Mouse (Mus musculus): ENCODE results near the gene Sprr4. TPM values are rescaled to one million over a fixed set of nuclear protein-coding genes. Genes with fewer than 3 reads are reported as not detected.
"Not testable (repeated sequence)": the region's sequence is repeated elsewhere in the genome, so short reads cannot be mapped to it uniquely, and the experiment has no call there.

Sprr4 gene
- polyA plus RNA-seq, 1 experiment = not detected

DNA sequence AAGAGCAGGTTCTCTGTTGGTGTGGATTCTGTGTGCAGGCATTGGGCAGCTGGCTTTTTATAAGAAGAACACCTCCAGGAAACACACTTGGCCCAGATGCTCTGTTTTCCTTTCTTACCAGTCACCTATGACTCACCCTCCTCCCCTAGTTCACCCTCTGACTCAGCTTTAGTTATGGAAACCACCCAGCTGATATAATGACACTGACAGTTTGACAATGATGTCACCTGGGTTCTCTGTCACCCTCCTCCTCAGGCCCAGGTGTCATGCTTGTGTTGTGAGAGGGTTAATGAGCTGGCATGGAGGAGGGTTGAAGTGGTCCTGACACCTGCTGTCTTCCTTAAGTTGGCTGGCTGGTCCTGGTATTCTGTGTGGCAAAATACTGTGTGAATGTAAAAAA is 14.4 kb downstream of the Sprr4 start, which contains the start of gene Sprr1a:
Sprr1a (minus strand) TSS at position 33 of the 400 bp plus-strand sequence.
- DNase-seq = no peak

DNA sequence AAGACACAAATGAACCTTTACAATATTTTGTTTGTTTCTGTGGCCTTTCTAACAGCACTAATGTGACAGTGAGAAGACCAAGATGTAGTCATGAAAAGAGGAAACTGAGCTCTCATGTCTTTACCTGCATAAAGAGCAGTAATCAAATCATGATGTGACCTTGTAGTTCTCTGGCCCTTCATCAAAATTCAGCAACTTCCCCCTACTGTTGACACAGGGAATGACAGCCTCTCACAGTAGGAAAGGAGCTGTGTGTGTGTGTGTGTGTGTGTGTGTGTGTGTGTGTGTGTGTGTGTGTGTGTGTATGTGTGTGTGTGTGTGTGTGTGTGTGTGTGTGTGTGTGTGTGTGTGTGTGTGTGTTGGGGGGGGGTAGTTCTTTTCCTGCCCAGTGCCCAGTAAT is 19.0 kb downstream of the Sprr4 start:
- H3K4me3 ChIP-seq (ENCODE audit: insufficient read depth, low read depth, low read length); H3K27ac ChIP-seq (ENCODE audit: insufficient read depth, low read depth, low read length); H3K4me1 ChIP-seq (ENCODE audit: control insufficient read depth, insufficient read depth, low read length); H3K27me3 ChIP-seq (replicated peaks; ENCODE audit: control insufficient read depth, insufficient read depth, low read length); H3K36me3 ChIP-seq (ENCODE audit: control insufficient read depth, insufficient read depth, low read length): not testable (repeated sequence)
- peak; percentile 3 for DNase-seq

More for the DNA sequence above, 14.4 kb downstream of the Sprr4 start, which contains the start of gene Sprr1a:
- Histone ChIP-seq H3K27ac (ENCODE audit: insufficient read depth, low read depth, low read length) (no peak within 1 kb of the TSS), H3K4me1 (ENCODE audit: control insufficient read depth, insufficient read depth, low read length) (no peaks in the 10 kb centered on the region), H3K27me3 (replicated peaks; ENCODE audit: control insufficient read depth, insufficient read depth, low read length) (no peaks in the 10 kb centered on the region), H3K4me3 (ENCODE audit: insufficient read depth, low read depth, low read length) (no peak within 1 kb of the TSS), H3K36me3 (ENCODE audit: control insufficient read depth, insufficient read depth, low read length) (no peaks in the 10 kb centered on the region)
- TF ChIP-seq POLR2A (IDR thresholded peaks at IDR 0.05; ENCODE audit: low read depth, low read length) (no peak), CTCF (conservative IDR thresholded peaks at IDR 0.05; ENCODE audit: insufficient read depth, insufficient read length, low read depth, low read length) (no peak)

DNA sequence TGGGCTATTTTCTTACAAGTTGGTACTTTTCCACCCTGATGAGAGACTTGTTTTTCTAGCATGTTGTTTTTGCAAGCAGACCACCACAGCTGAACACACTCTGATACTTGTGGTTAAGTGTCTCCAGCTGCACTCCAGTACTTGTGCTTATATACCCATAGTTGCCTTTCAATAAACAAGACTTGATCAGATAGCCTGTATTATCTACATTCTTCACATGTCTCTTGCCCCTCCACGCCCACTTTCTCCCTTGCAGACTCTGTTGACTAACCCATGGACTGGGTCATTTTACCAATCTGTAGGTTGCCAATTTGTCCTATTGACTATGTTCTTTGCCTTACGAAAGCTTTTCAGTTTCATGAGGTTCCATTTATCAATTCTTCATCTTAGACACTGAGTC is 30.2 kb downstream of the Sprr4 start:
- Histone ChIP-seq H3K27ac (ENCODE audit: insufficient read depth, low read depth, low read length) (no peak overlapping the region), H3K27me3 (replicated peaks; ENCODE audit: control insufficient read depth, insufficient read depth, low read length) (no peaks in the 10 kb centered on the region), H3K36me3 (ENCODE audit: control insufficient read depth, insufficient read depth, low read length) (no peaks in the 10 kb centered on the region), H3K4me1 (ENCODE audit: control insufficient read depth, insufficient read depth, low read length) (no peaks in the 10 kb centered on the region), H3K4me3 (ENCODE audit: insufficient read depth, low read depth, low read length) (no peak overlapping the region)
- WGBS = 91% methylated on average over 2 of the region's 2 CpGs
- TF ChIP-seq CTCF (conservative IDR thresholded peaks at IDR 0.05; ENCODE audit: insufficient read depth, insufficient read length, low read depth, low read length) (no peak), POLR2A (IDR thresholded peaks at IDR 0.05; ENCODE audit: low read depth, low read length) (no peak)
- no peak for DNase-seq

DNA sequence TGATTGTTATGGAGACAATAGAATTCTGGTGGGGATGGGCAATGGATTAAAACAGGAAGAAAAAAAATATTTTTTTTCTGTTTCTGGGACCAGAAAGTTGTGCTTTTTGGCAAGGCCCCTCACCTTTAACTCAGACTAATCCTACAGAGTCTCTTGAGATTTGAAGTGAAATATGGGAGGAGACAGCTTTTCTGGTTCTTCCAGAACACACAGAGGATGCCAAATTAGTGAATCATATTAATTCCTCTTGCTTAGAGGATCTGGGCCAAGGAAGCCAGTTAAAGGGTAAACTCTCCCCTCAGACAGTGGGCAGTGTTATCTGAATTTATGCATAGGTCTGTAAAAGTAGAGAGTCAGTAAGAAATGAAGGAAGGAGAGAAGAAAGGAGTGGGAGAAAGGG is 32.9 kb downstream of the Sprr4 start:
- Histone ChIP-seq H3K4me1 (ENCODE audit: control insufficient read depth, insufficient read depth, low read length) (no peaks in the 10 kb centered on the region), H3K36me3 (ENCODE audit: control insufficient read depth, insufficient read depth, low read length) (no peaks in the 10 kb centered on the region), H3K27ac (ENCODE audit: insufficient read depth, low read depth, low read length) (no peak overlapping the region), H3K4me3 (ENCODE audit: insufficient read depth, low read depth, low read length) (no peak overlapping the region), H3K27me3 (replicated peaks; ENCODE audit: control insufficient read depth, insufficient read depth, low read length) (no peaks in the 10 kb centered on the region)
- TF ChIP-seq CTCF (conservative IDR thresholded peaks at IDR 0.05; ENCODE audit: insufficient read depth, insufficient read length, low read depth, low read length) (no peak), POLR2A (IDR thresholded peaks at IDR 0.05; ENCODE audit: low read depth, low read length) (no peak)
- DNase-seq = no peak

DNA sequence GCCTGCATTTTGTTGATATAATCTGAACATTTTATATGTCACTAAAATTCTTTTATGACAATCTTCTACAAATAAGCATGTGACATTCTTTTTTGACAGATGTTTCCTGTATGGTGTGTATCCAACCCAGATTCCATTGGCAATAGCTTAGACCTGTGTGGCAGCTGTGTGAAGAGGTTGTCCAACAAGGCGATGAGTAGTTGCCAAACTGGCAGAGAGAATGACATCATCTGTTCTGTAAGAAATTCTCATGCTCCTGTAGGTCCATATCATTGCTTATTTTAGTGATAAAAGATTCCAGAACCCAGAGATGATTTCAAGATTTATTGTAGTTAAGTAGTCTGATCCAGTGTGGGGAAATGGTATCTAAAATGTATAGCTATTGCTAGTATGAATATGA is 33.7 kb downstream of the Sprr4 start:
- Histone ChIP-seq H3K4me1 (ENCODE audit: control insufficient read depth, insufficient read depth, low read length) (no peaks in the 10 kb centered on the region), H3K4me3 (ENCODE audit: insufficient read depth, low read depth, low read length) (no peak overlapping the region), H3K27ac (ENCODE audit: insufficient read depth, low read depth, low read length) (no peak overlapping the region), H3K36me3 (ENCODE audit: control insufficient read depth, insufficient read depth, low read length) (no peaks in the 10 kb centered on the region), H3K27me3 (replicated peaks; ENCODE audit: control insufficient read depth, insufficient read depth, low read length) (no peaks in the 10 kb centered on the region)
- TF ChIP-seq CTCF (conservative IDR thresholded peaks at IDR 0.05; ENCODE audit: insufficient read depth, insufficient read length, low read depth, low read length) (no peak), POLR2A (IDR thresholded peaks at IDR 0.05; ENCODE audit: low read depth, low read length) (no peak)
- 83% methylated on average over 1 of the region's 1 CpGs for WGBS
- no peak for DNase-seq

DNA sequence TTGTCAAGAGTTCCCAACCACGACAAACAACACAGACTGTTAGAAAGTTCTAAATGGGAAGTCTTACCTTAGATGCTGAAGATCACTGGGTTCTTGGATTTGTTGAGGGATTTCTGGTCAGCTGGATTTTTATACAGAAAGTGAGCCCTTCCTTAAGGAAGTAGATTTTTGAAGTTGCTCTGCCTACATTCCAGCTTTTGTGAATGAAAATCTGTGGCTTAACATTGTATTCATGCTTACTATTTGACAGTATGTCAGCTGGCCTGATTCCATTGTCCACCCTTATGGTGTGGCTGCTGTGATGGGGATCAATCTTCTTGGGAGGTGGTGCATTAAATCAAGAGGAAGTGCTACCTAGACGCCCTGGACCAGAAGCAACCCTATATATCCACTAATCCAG is 41.7 kb downstream of the Sprr4 start, which contains the start of gene Sprr3:
Sprr3 (minus strand) TSS at position 101 of the 400 bp plus-strand sequence.
- no peak for DNase-seq
- Histone ChIP-seq H3K4me1 (ENCODE audit: control insufficient read depth, insufficient read depth, low read length) (no peaks in the 10 kb centered on the region), H3K27me3 (replicated peaks; ENCODE audit: control insufficient read depth, insufficient read depth, low read length) (no peaks in the 10 kb centered on the region), H3K27ac (ENCODE audit: insufficient read depth, low read depth, low read length) (no peak within 1 kb of the TSS), H3K4me3 (ENCODE audit: insufficient read depth, low read depth, low read length) (no peak within 1 kb of the TSS), H3K36me3 (ENCODE audit: control insufficient read depth, insufficient read depth, low read length) (no peaks in the 10 kb centered on the region)
- TF ChIP-seq CTCF (conservative IDR thresholded peaks at IDR 0.05; ENCODE audit: insufficient read depth, insufficient read length, low read depth, low read length) = no peak
- no peak for TF ChIP-seq POLR2A (IDR thresholded peaks at IDR 0.05; ENCODE audit: low read depth, low read length)
- 54% methylated on average over 2 of the region's 2 CpGs for WGBS

DNA sequence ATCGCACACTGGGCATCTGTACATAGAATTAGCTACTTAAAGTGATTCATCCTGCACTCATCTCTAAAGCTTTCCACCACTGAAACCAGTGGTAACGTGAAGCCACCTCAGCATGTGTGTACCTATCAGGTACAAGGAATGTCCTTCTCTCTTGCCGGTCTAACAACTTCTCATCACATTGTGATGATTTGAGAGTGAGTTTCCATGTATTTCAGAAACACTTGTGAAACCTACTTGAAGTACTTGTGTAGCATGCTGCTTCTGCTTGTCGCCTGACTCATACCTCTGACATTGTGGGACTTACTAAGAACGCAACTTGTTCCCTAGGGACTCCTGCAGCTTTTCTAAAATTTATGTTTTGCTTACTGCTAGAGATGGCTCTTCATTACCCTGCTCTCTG is 45.1 kb downstream of the Sprr4 start:
- H3K4me1 ChIP-seq (ENCODE audit: control insufficient read depth, insufficient read depth, low read length) = no peaks in the 10 kb centered on the region
- no peak overlapping the region for H3K4me3 ChIP-seq (ENCODE audit: insufficient read depth, low read depth, low read length)
- no peaks in the 10 kb centered on the region for H3K36me3 ChIP-seq (ENCODE audit: control insufficient read depth, insufficient read depth, low read length)
- H3K27me3 ChIP-seq (replicated peaks; ENCODE audit: control insufficient read depth, insufficient read depth, low read length) = no peaks in the 10 kb centered on the region
- 78% methylated on average over 5 of the region's 5 CpGs for WGBS
- no peak overlapping the region for H3K27ac ChIP-seq (ENCODE audit: insufficient read depth, low read depth, low read length)
- no peak for DNase-seq
- TF ChIP-seq POLR2A (IDR thresholded peaks at IDR 0.05; ENCODE audit: low read depth, low read length) (no peak), CTCF (conservative IDR thresholded peaks at IDR 0.05; ENCODE audit: insufficient read depth, insufficient read length, low read depth, low read length) (no peak)

Other genes with a start within 250 kb of the Sprr4 start
- 4.7 and 6.1 TPM in 2 replicates for gene Sprr2a3, start 215.1 kb downstream of the Sprr4 start, polyA plus RNA-seq (2012; rRNA removed)
- not detected in 2 replicates for gene Sprr2b, start 183.9 kb downstream of the Sprr4 start, polyA plus RNA-seq (2012; rRNA removed)
- gene Sprr2d, start 161.4 kb downstream of the Sprr4 start, polyA plus RNA-seq (2012; rRNA removed) = not detected in 2 replicates
- gene Sprr2e, start 148.3 kb downstream of the Sprr4 start, polyA plus RNA-seq (2012; rRNA removed) = not detected in 2 replicates
- 0.25 and 0.54 TPM in 2 replicates for gene Sprr2f, start 135.3 kb downstream of the Sprr4 start, polyA plus RNA-seq (2012; rRNA removed)
- gene Sprr2h, start 114.8 kb downstream of the Sprr4 start, polyA plus RNA-seq (2012; rRNA removed) = not detected in 2 replicates
- not detected in 2 replicates for gene Sprr2i, start 92.5 kb downstream of the Sprr4 start, polyA plus RNA-seq (2012; rRNA removed)
- gene Sprr2j-ps, start 82.4 kb downstream of the Sprr4 start, polyA plus RNA-seq (2012; rRNA removed) = not detected in 2 replicates
- gene Gm9774, start 71.1 kb downstream of the Sprr4 start, polyA plus RNA-seq (2012; rRNA removed) = 4.2 and 7.0 TPM in 2 replicates
- not detected in 2 replicates for gene Sprr2k, start 67.9 kb downstream of the Sprr4 start, polyA plus RNA-seq (2012; rRNA removed)
- gene Sprr1b, start 61.7 kb downstream of the Sprr4 start, polyA plus RNA-seq (2012; rRNA removed) = not detected in 2 replicates
- not detected in 2 replicates for gene Sprr3, start 41.8 kb downstream of the Sprr4 start, polyA plus RNA-seq (2012; rRNA removed)
- 32.6 and 48.8 TPM in 2 replicates for gene Sprr1a, start 14.6 kb downstream of the Sprr4 start, polyA plus RNA-seq (2012; rRNA removed)
- not detected in 2 replicates for gene 2310046K23Rik, start 34.0 kb upstream of the Sprr4 start, polyA plus RNA-seq (2012; rRNA removed)
- gene Ivl, start 73.2 kb upstream of the Sprr4 start, polyA plus RNA-seq (2012; rRNA removed) = 0.08 and 0.14 TPM in 2 replicates
- gene Smcp, start 88.5 kb upstream of the Sprr4 start, polyA plus RNA-seq (2012; rRNA removed) = 3.3 and 3.5 TPM in 2 replicates
- gene 2210017I01Rik, start 107.0 kb upstream of the Sprr4 start, polyA plus RNA-seq (2012; rRNA removed) = not detected in 2 replicates
- not detected in 2 replicates for gene Lce6a, start 121.2 kb upstream of the Sprr4 start, polyA plus RNA-seq (2012; rRNA removed)
- not detected in 2 replicates for gene Lce1a1, start 147.8 kb upstream of the Sprr4 start, polyA plus RNA-seq (2012; rRNA removed)
- gene Lce1b, start 156.4 kb upstream of the Sprr4 start, polyA plus RNA-seq (2012; rRNA removed) = not detected in 2 replicates
- gene Lce1a2, start 169.8 kb upstream of the Sprr4 start, polyA plus RNA-seq (2012; rRNA removed) = not detected in 2 replicates
- gene Lce1c, start 178.8 kb upstream of the Sprr4 start, polyA plus RNA-seq (2012; rRNA removed) = not detected in 2 replicates
- gene Lce1d, start 186.7 kb upstream of the Sprr4 start, polyA plus RNA-seq (2012; rRNA removed) = not detected in 2 replicates
- gene Lce1e, start 208.6 kb upstream of the Sprr4 start, polyA plus RNA-seq (2012; rRNA removed) = not detected in 2 replicates
- not detected in 2 replicates for gene Lce1f, start 219.9 kb upstream of the Sprr4 start, polyA plus RNA-seq (2012; rRNA removed)
- not detected in 2 replicates for gene Gm38119, start 238.6 kb upstream of the Sprr4 start, polyA plus RNA-seq (2012; rRNA removed)